Mouse (Mus musculus) embryonic facial prominence, embryonic 15.5 days (tissue): ENCODE measurements around the gene Prr36. TPM values are rescaled to one million over a fixed set of nuclear protein-coding genes. Genes with fewer than 3 reads are reported as not detected.

Experiments used
- ATAC-seq: fragments of 200-750 bp; cut with Nextera tagmentation; 2 replicates; pipeline ENCODE4 v1.8.0; 2017; ENCODE audit warnings: low read depth, moderate TSS enrichment; ENCODE audit not compliant: insufficient number of reproducible peaks, low FRiP score, low TSS enrichment
- H3K27ac ChIP-seq: fragments of 300-500 bp; sonication (generic); replicated peaks from 2 replicates; pipeline ENCODE4 v1.5.1; 2015; ENCODE audit warnings: mild to moderate bottlenecking, inconsistent platforms
- H3K27me3 ChIP-seq: fragments of 300-500 bp; sonication (generic); 2 replicates; pipeline ENCODE4 v1.6.1; 2015; ENCODE audit warnings: inconsistent platforms
- H3K36me3 ChIP-seq: fragments of 300-500 bp; sonication (generic); 2 replicates; pipeline ENCODE4 v1.6.1; 2015; ENCODE audit warnings: mild to moderate bottlenecking, inconsistent platforms
- H3K4me1 ChIP-seq: fragments of 300-500 bp; sonication (generic); 2 replicates; pipeline ENCODE4 v1.6.1; 2015; ENCODE audit warnings: inconsistent platforms
- H3K4me2 ChIP-seq: fragments of 300-500 bp; sonication (generic); replicated peaks from 2 replicates; pipeline ENCODE4 v1.6.1; 2015; ENCODE audit warnings: mild to moderate bottlenecking, inconsistent platforms
- H3K4me3 ChIP-seq: fragments of 300-500 bp; sonication (generic); replicated peaks from 2 replicates; pipeline ENCODE4 v1.5.1; 2015; ENCODE audit warnings: mild to moderate bottlenecking, inconsistent platforms
- H3K9ac ChIP-seq: fragments of 300-500 bp; sonication (generic); 2 replicates; pipeline ENCODE4 v1.6.1; 2015; ENCODE audit warnings: inconsistent platforms
- H3K9me3 ChIP-seq: fragments of 300-500 bp; sonication (generic); replicated peaks from 2 replicates; pipeline ENCODE4 v1.6.1; 2016; ENCODE audit warnings: inconsistent platforms
- WGBS: fragments of 180-500 bp; shearing (Covaris S2); methylation state at CpG from one replicate; pipeline ENCODE4 v1.1.7; 2015; 5-methylcytosine and 5-hydroxymethylcytosine counted together
- polyA plus RNA-seq: library from polyadenylated mRNA; unstranded; fragments of >200 nt; fragmentation: Nextera tagmentation; extraction: Ambion mirVana; gene quantifications from 2 replicates; pipeline ENCODE4 v1.2.1, GENCODE M21; 2015

The Prr36 gene
- polyA plus RNA-seq, 1 experiment from 2014 or later, result 1.9 TPM

GRCm38 (mm10) chr8:4254001-4254400 is 36.7 kb upstream of the Prr36 start:
- H3K27ac ChIP-seq, result peak overlapping the region; percentile 93; the same call in 1 of the 2 replicates

GRCm38 (mm10) chr8:4252934-4253841 is 35.9 kb upstream of the Prr36 start, which contains the start of gene Snapc2:
Gene Snapc2 (plus strand): TSS chr8:4253080.
- Histone ChIP-seq H3K4me1 (peaks cover 45% of the 10 kb centered on the region), H3K9ac (peak within 1 kb of the TSS; percentile 99), H3K4me3 (peak within 1 kb of the TSS; percentile 100), H3K4me2 (peak within 1 kb of the TSS; percentile 78), H3K27me3 (no peaks in the 10 kb centered on the region), H3K9me3 (no peaks in the 10 kb centered on the region), H3K27ac (peak within 1 kb of the TSS; percentile 93), H3K36me3 (peaks cover 25% of the 10 kb centered on the region)
- peak; percentile 91 for ATAC-seq
- WGBS, result under 1% methylated on average over 69 of the region's 69 CpGs

More at GRCm38 (mm10) chr8:4254001-4254400, 36.7 kb upstream of the Prr36 start:
- H3K4me3 ChIP-seq, result peak overlapping the region; percentile 100
- no peak for ATAC-seq
- 68% methylated on average over 6 of the region's 6 CpGs for WGBS
- peak overlapping the region; percentile 99; the same call in 1 of the 2 replicates for H3K9ac ChIP-seq
- H3K4me1 ChIP-seq, result peaks cover 45% of the 10 kb centered on the region
- peak overlapping the region; percentile 78 for H3K4me2 ChIP-seq
- peaks cover 23% of the 10 kb centered on the region for H3K36me3 ChIP-seq
- no peaks in the 10 kb centered on the region for H3K9me3 ChIP-seq
- H3K27me3 ChIP-seq, result no peaks in the 10 kb centered on the region

GRCm38 (mm10) chr8:4252116-4252760 is 35.0 kb upstream of the Prr36 start:
- Histone ChIP-seq H3K4me3 (peak overlapping the region; percentile 100), H3K9me3 (no peaks in the 10 kb centered on the region), H3K27ac (peak overlapping the region; percentile 93), H3K36me3 (peaks cover 35% of the 10 kb centered on the region), H3K27me3 (no peaks in the 10 kb centered on the region), H3K9ac (peak overlapping the region; percentile 99; the same call in 1 of the 2 replicates), H3K4me1 (peaks cover 35% of the 10 kb centered on the region), H3K4me2 (peak overlapping the region; percentile 78)
- ATAC-seq, result no peak
- 38% methylated on average over 8 of the region's 8 CpGs for WGBS

- no peak overlapping the region for H3K27ac ChIP-seq
- no peak overlapping the region for H3K4me2 ChIP-seq
- 36% methylated on average over 26 of the region's 26 CpGs for WGBS
- ATAC-seq, result 0 out of 2 replicates have a peak, but pooled peaks have one; percentile 5
- no peaks in the 10 kb centered on the region for H3K27me3 ChIP-seq
- no peaks in the 10 kb centered on the region for H3K9me3 ChIP-seq
- peaks cover 40% of the 10 kb centered on the region for H3K36me3 ChIP-seq
- H3K9ac ChIP-seq, result no peak overlapping the region
- no peak overlapping the region for H3K4me3 ChIP-seq
- H3K4me1 ChIP-seq, result peaks cover 29% of the 10 kb centered on the region
Observed at GRCm38 (mm10) chr8:4250306-4250970, 33.2 kb upstream of the Prr36 start.

GRCm38 (mm10) chr8:4249213-4249612 is 32.0 kb upstream of the Prr36 start:
- Histone ChIP-seq H3K36me3 (peaks cover 41% of the 10 kb centered on the region), H3K4me2 (no peak overlapping the region), H3K9ac (no peak overlapping the region)

GRCm38 (mm10) chr8:4247951-4248540 is 30.8 kb upstream of the Prr36 start, which contains the start of gene Tgfbr3l:
Gene Tgfbr3l (plus strand): TSS chr8:4248214.
- ATAC-seq, result no peak
- no peaks in the 10 kb centered on the region for H3K9me3 ChIP-seq
- no peak within 1 kb of the TSS for H3K4me3 ChIP-seq
- WGBS, result 83% methylated on average over 15 of the region's 15 CpGs
- no peak within 1 kb of the TSS for H3K9ac ChIP-seq
- no peak within 1 kb of the TSS for H3K4me2 ChIP-seq
- peaks cover 19% of the 10 kb centered on the region for H3K4me1 ChIP-seq
- H3K36me3 ChIP-seq, result peaks cover 53% of the 10 kb centered on the region
- H3K27me3 ChIP-seq, result no peaks in the 10 kb centered on the region
- H3K27ac ChIP-seq, result 0 out of 2 replicates have a peak within 1 kb of the TSS, but pooled peaks have one; percentile 17

More at GRCm38 (mm10) chr8:4249213-4249612, 32.0 kb upstream of the Prr36 start:
- ATAC-seq, result no peak
- Histone ChIP-seq H3K4me3 (no peak overlapping the region), H3K27ac (0 out of 2 replicates have a peak overlapping the region, but pooled peaks have one; percentile 17), H3K27me3 (no peaks in the 10 kb centered on the region), H3K9me3 (no peaks in the 10 kb centered on the region), H3K4me1 (peaks cover 27% of the 10 kb centered on the region)
- WGBS, result 21% methylated on average over 29 of the region's 29 CpGs

- Histone ChIP-seq H3K4me1 (peaks cover 15% of the 10 kb centered on the region), H3K27me3 (no peaks in the 10 kb centered on the region), H3K27ac (no peak overlapping the region), H3K4me2 (no peak overlapping the region), H3K4me3 (no peak overlapping the region), H3K9ac (no peak overlapping the region), H3K36me3 (peaks cover 61% of the 10 kb centered on the region), H3K9me3 (no peaks in the 10 kb centered on the region)
- WGBS, result 89% methylated on average over 8 of the region's 8 CpGs
- no peak for ATAC-seq
Observed at GRCm38 (mm10) chr8:4247241-4247640, 30.0 kb upstream of the Prr36 start.

- Histone ChIP-seq H3K27me3 (no peaks in the 10 kb centered on the region), H3K9me3 (no peaks in the 10 kb centered on the region), H3K27ac (no peak overlapping the region), H3K36me3 (peaks cover 70% of the 10 kb centered on the region), H3K9ac (no peak overlapping the region), H3K4me2 (no peak overlapping the region), H3K4me1 (peaks cover 18% of the 10 kb centered on the region), H3K4me3 (no peak overlapping the region)
- WGBS, result 90% methylated on average over 13 of the region's 13 CpGs
- ATAC-seq, result no peak
Observed at GRCm38 (mm10) chr8:4245737-4246136, 28.5 kb upstream of the Prr36 start.

GRCm38 (mm10) chr8:4245061-4245460 is 27.8 kb upstream of the Prr36 start:
- WGBS, result 97% methylated on average over 5 of the region's 5 CpGs
- H3K36me3 ChIP-seq, result peaks cover 73% of the 10 kb centered on the region
- no peaks in the 10 kb centered on the region for H3K9me3 ChIP-seq
- no peak overlapping the region for H3K4me2 ChIP-seq
- no peak overlapping the region for H3K4me3 ChIP-seq
- H3K27me3 ChIP-seq, result no peaks in the 10 kb centered on the region
- H3K9ac ChIP-seq, result no peak overlapping the region
- no peak overlapping the region for H3K27ac ChIP-seq
- no peak for ATAC-seq
- peaks cover 19% of the 10 kb centered on the region for H3K4me1 ChIP-seq

- no peak; the same call in 1 of the 2 replicates for ATAC-seq
- Histone ChIP-seq H3K9ac (peak overlapping the region; percentile 63), H3K9me3 (no peaks in the 10 kb centered on the region), H3K27me3 (no peaks in the 10 kb centered on the region), H3K4me3 (peak overlapping the region; percentile 65), H3K4me1 (peaks cover 26% of the 10 kb centered on the region), H3K27ac (peak overlapping the region; percentile 96), H3K4me2 (peak overlapping the region; percentile 72), H3K36me3 (peaks cover 34% of the 10 kb centered on the region)
- 11% methylated on average over 19 of the region's 19 CpGs for WGBS
Observed at GRCm38 (mm10) chr8:4239193-4239890, 22.1 kb upstream of the Prr36 start.
